Mouse (Mus musculus) embryonic facial prominence, embryonic 10.5 days (tissue): Measurements from ENCODE around the gene Lix1. TPM values are rescaled to one million over a fixed set of nuclear protein-coding genes. Genes with fewer than 3 reads are reported as not detected.

ENCODE experiments used
- DNase-seq: peaks from one replicate; pipeline ENCODE4 v3.0.0-alpha.2; 2017; ENCODE audit warnings: low spot score
- H3K27ac ChIP-seq: fragments of 300-500 bp; sonication (generic); replicated peaks from 2 replicates; pipeline ENCODE4 v1.5.1; 2016; ENCODE audit warnings: mild to moderate bottlenecking
- H3K27me3 ChIP-seq: fragments of 300-500 bp; sonication (generic); replicated peaks from 2 replicates; pipeline ENCODE4 v1.6.1; 2016; ENCODE audit warnings: low read depth, mild to moderate bottlenecking; ENCODE audit not compliant: poor library complexity, severe bottlenecking
- H3K36me3 ChIP-seq: fragments of 300-500 bp; sonication (generic); replicated peaks from 2 replicates; pipeline ENCODE4 v1.6.1; 2016; ENCODE audit warnings: mild to moderate bottlenecking, moderate library complexity
- H3K4me1 ChIP-seq: fragments of 300-500 bp; sonication (generic); 2 replicates; pipeline ENCODE4 v1.6.1; 2016
- H3K4me3 ChIP-seq: fragments of 300-500 bp; sonication (generic); 2 replicates; pipeline ENCODE4 v1.5.1; 2016; ENCODE audit warnings: mild to moderate bottlenecking, moderate library complexity
- H3K9me3 ChIP-seq: fragments of 300-500 bp; sonication (generic); 2 replicates; pipeline ENCODE4 v1.6.1; 2016; ENCODE audit warnings: mild to moderate bottlenecking
- WGBS: fragments of 180-500 bp; shearing (Covaris S2); methylation state at CpG from one replicate; pipeline ENCODE4 v1.1.7; 2016; 5-methylcytosine and 5-hydroxymethylcytosine counted together
- polyA plus RNA-seq: library from polyadenylated mRNA; unstranded; fragments of >200 nt; fragmentation: Nextera tagmentation; extraction: Ambion mirVana; gene quantifications from 2 replicates; pipeline ENCODE4 v1.2.1, GENCODE M21; 2016

Lix1 gene
- polyA plus RNA-seq, 1 experiment from 2014 or later: 83.9 TPM

DNA sequence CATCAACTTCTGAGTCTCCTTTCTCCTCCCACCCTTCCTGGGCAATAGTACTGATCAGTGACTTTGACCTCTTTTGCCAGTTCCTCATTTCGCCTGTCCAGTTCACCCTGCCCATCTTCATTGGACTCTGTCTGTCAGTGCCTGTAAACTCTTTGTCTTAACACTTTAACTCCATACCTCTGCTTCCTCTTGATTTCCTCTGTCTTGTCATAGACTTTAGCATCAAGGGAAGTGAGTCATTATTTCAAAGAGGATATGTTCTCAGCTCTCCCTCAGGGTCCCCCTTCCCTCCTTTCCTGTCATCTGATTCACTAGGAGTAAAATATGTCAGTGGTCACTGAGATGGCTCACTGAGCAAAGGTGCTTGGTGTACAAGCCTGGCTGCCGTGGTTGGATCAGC lies 3.8 kb upstream of the Lix1 start:
- no peaks in the 10 kb centered on the region for H3K27me3 ChIP-seq
- WGBS: 77% methylated on average over 2 of the region's 2 CpGs
- H3K9me3 ChIP-seq: no peaks in the 10 kb centered on the region
- H3K36me3 ChIP-seq: peaks cover 22% of the 10 kb centered on the region
- DNase-seq: no peak
- no peak overlapping the region for H3K27ac ChIP-seq
- peaks cover 15% of the 10 kb centered on the region for H3K4me1 ChIP-seq
- no peak overlapping the region for H3K4me3 ChIP-seq

DNA sequence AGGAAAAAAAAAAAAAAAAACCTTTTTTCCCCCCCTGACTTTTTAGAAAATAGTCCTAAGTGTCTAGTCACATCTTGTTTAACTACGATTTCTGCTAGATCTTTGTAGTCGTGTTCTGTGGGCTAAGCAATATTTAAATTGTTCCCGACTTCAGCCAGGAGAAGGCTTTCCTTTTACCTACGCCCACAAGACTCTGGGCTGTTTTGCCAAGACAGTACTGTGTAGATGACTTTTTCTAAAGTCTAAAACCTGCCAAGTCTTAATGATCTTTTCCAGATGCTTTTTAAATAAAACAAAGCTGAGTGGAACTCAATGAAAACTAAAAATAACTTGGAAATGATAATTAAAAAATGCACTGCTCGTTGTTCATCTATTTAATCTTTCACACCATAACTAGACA lies 566 bp downstream of the Lix1 start:
- Histone ChIP-seq H3K27me3 (no peaks in the 10 kb centered on the region), H3K9me3 (no peaks in the 10 kb centered on the region), H3K4me1 (peaks cover 41% of the 10 kb centered on the region), H3K27ac (peak overlapping the region; percentile 79), H3K4me3 (peak overlapping the region; percentile 46), H3K36me3 (peaks cover 6% of the 10 kb centered on the region; the same call in 1 of the 2 replicates)
- 31% methylated on average over 5 of the region's 5 CpGs for WGBS
- DNase-seq: no peak

DNA sequence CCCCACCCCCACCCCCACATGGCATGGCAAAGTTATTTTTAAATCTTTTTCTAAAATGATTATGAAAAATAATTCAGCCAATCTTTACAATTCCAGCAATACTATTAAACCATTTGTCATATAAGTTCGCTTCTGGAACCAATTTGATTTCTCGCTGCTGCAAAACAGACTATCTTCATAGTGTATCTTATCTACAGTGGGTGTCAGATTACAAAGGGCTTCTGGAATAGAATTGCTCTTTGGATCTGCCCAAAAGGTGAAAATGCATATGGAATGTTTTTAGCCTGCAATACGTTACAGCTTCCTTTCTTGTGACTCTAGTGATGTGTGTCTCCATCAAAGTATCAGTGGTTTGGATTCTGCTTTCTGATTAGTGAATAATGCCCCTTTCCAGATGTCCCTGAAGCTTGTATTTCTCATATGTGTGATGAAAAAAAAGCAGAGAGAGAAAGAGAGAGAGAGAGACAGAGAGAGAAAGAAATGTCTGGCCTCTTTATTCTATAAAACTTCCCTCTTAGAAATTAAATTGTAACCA lies 1.2 kb downstream of the Lix1 start:
- Histone ChIP-seq H3K36me3 (peaks cover 6% of the 10 kb centered on the region; the same call in 1 of the 2 replicates), H3K4me1 (peaks cover 47% of the 10 kb centered on the region), H3K27me3 (no peaks in the 10 kb centered on the region), H3K9me3 (no peaks in the 10 kb centered on the region), H3K4me3 (peak overlapping the region; percentile 46), H3K27ac (peak overlapping the region; percentile 79)
- no peak for DNase-seq
- 22% methylated on average over 3 of the region's 3 CpGs for WGBS

DNA sequence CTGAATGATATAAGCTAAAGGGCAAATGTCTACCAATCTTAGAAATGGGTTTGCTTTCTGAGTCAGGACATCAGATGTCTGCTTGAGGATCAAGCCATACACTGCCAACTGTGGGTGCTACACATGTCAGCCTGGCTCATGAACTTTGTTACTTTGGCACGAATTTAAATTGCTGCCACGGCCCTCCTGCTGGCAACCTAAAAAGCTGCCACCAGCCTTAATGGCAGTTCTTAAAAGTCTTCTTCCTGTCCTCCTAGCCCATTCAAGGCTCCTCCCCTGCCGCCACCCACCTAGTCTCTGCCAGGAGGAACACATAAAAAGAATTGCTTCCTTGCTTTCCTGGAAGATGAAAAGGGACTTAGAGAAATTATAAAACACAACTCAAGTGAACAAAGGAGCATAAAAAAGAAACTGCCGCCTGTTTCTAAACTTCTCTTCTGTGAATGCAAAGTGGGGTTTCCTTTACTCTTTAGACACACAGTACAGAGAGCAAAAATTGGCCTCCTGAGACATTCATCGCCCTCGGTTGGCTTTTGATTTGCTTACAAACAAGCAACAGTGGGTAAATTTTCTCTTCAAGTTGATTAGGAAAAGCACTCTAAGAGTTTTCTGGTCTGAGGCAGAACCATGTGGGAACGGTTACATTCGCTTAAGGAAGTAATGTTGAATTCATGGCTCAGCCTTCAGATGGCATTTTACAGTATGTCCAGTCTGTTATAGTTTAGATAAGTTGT lies 2.5 kb downstream of the Lix1 start:
- H3K27me3 ChIP-seq: no peaks in the 10 kb centered on the region
- no peaks in the 10 kb centered on the region for H3K9me3 ChIP-seq
- 39% methylated on average over 8 of the region's 8 CpGs for WGBS
- H3K27ac ChIP-seq: peak overlapping the region; percentile 79
- peak overlapping the region; percentile 46 for H3K4me3 ChIP-seq
- peaks cover 58% of the 10 kb centered on the region for H3K4me1 ChIP-seq
- peak; percentile 35 for DNase-seq
- H3K36me3 ChIP-seq: peaks cover 6% of the 10 kb centered on the region; the same call in 1 of the 2 replicates

DNA sequence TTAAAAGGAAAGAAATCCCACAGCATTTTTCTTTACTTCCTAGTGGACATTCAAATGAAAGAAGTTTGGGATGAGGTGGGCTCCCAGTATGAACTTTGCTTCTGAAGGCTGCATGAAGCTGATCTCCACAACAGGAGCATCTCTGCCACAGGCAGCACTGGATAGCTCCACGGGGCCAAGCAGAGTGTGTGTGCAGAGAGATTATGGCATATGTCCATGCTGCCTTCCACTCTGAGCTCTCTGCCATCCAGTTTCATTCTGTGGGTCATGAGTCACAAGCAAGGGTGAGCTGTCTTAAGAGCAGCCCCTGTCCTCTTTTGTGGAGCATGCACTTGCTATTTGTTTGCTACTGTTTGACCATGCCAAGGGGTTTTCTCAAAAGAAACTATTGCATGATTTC lies 3.1 kb downstream of the Lix1 start:
- 69% methylated on average over 1 of the region's 1 CpGs for WGBS
- H3K4me3 ChIP-seq: peak overlapping the region; percentile 21; the same call in 1 of the 2 replicates
- peak overlapping the region; percentile 79 for H3K27ac ChIP-seq
- peaks cover 62% of the 10 kb centered on the region for H3K4me1 ChIP-seq
- DNase-seq: no peak
- H3K27me3 ChIP-seq: no peaks in the 10 kb centered on the region
- no peaks in the 10 kb centered on the region for H3K9me3 ChIP-seq
- peaks cover 6% of the 10 kb centered on the region; the same call in 1 of the 2 replicates for H3K36me3 ChIP-seq

DNA sequence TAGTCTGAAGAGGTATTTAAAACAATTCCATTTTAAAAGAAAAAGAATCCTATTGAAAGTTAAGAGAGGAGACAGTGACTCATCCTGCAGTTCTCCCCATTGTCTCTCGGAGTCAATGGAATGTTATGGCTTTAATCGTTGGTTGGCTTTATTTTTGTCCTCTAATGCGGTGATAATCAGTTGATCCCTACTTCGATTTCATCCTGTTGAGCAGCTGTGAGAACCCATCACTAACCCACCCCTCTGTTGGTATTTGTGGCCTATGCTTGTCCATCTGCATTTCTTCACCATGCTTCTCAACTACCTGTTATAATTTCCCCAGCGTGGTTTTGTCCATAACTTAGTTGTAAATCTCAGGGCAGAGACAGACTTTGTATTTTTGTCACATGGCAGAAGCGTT lies 5.7 kb downstream of the Lix1 start:
- WGBS: 55% methylated on average over 6 of the region's 6 CpGs
- DNase-seq: no peak
- Histone ChIP-seq H3K27ac (no peak overlapping the region), H3K27me3 (no peaks in the 10 kb centered on the region), H3K9me3 (no peaks in the 10 kb centered on the region), H3K36me3 (peaks cover 10% of the 10 kb centered on the region), H3K4me1 (peaks cover 53% of the 10 kb centered on the region), H3K4me3 (no peak overlapping the region)

DNA sequence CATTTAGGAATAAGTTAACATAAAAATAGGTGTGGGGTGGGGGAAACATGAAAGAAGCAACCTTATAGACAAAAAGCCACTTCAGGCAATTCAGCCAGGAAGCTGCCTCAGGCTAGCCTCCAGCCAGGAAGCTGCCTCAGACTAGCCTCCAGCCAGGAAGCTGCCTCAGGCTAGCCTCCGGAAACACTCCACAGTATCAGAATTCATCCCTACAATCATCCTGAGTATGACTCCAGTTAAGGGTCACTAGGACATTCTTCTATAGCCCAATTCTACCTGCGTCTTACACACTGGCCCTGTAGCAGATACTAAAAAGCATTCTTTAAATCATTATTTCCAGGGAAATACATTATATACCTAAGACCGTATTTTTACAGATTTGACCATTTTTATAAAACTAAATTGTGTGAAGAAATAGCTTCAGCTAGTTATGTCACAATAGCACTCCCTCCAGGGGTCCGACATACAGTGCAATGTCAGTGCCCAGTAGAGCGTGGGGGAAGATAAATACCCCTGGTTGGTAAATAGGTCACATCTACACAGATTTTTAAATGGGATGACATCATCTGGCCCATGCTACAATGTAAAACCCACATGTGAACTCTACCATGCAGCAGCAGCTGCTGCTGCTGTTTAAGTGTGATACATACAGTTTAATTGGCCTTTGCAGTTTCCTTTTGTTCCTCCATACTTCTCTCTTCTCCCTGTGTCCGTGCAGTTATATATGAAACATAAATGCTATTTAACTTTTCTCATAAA lies 6.4 kb downstream of the Lix1 start:
- peaks cover 15% of the 10 kb centered on the region for H3K36me3 ChIP-seq
- no peak for DNase-seq
- no peaks in the 10 kb centered on the region for H3K27me3 ChIP-seq
- peak overlapping the region; percentile 57; the same call in 1 of the 2 replicates for H3K27ac ChIP-seq
- 57% methylated on average over 6 of the region's 6 CpGs for WGBS
- no peaks in the 10 kb centered on the region for H3K9me3 ChIP-seq
- no peak overlapping the region for H3K4me3 ChIP-seq
- H3K4me1 ChIP-seq: peaks cover 46% of the 10 kb centered on the region

DNA sequence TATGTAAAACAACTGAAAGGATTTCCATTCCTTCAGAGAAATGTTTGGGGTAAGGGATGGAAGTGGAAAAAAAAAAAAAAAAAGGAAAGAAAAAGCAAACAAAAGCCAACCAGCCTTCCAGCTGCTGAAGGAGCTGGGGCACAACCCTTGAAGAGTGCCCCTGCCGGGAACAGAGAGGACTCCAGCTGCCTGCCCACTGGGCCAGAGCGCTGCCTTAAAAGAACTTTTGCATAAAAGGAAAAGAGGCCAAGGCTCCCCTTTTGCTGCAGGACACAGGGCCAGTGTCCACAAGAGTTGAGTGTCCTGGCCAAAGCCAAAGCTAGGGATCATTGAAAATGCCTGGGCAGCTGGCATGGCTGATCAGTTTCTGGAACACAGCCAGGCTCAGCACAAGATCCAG lies 7.1 kb downstream of the Lix1 start:
- Histone ChIP-seq H3K4me1 (peaks cover 42% of the 10 kb centered on the region), H3K4me3 (no peak overlapping the region), H3K36me3 (peaks cover 18% of the 10 kb centered on the region)

DNA sequence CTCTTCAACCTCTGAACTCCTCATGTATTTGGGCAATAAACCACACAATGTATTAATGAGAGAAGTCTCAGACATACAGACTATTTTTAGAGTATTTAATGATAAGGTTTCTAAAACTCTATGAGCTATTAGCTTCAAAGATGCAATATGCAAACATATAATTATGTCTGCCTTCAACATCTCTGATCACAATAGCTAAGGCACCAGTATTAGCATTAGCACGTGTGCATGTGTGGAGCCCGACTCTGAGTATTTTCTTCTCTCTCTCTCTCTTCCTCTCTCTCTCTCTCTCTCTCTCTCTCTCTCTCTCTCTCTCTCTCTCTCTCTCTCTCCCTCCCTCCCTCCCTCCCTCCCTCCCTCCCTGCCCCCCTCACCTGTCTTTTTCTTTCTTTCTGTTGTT lies 9.0 kb downstream of the Lix1 start:
- Histone ChIP-seq H3K9me3 (peaks cover 3% of the 10 kb centered on the region; the same call in 1 of the 2 replicates), H3K27ac (no peak overlapping the region; the same call in 1 of the 2 replicates), H3K27me3 (no peaks in the 10 kb centered on the region), H3K4me3 (no peak overlapping the region), H3K36me3 (peaks cover 12% of the 10 kb centered on the region), H3K4me1 (peaks cover 26% of the 10 kb centered on the region)
- DNase-seq: no peak
- 61% methylated on average over 2 of the region's 2 CpGs for WGBS

More for the DNA sequence above, 7.1 kb downstream of the Lix1 start:
- peak; percentile 46 for DNase-seq
- Histone ChIP-seq H3K27ac (peak overlapping the region; percentile 57), H3K9me3 (peaks cover 3% of the 10 kb centered on the region; the same call in 1 of the 2 replicates), H3K27me3 (no peaks in the 10 kb centered on the region)
- WGBS: 12% methylated on average over 2 of the region's 2 CpGs

DNA sequence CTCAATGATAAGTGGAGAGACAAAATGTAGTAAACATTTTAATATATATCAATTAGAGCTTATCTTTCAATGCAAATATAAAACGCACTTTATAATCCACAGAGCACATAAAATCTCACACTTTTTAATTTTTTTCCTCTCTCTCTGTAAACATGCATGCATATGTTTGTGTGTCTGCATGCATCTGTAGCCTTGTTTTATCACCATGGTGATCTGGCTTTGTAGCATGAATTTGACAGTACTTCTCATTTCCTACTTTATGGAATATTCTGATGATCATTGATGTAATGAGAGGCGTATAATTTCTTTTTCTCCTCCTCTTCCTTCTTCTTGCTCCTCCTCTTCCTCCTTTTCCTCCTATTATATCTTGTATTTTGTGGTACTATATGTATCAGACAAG lies 9.7 kb downstream of the Lix1 start:
- Histone ChIP-seq H3K4me3 (no peak overlapping the region), H3K27ac (no peak overlapping the region), H3K36me3 (peaks cover 14% of the 10 kb centered on the region), H3K4me1 (peaks cover 26% of the 10 kb centered on the region), H3K9me3 (peaks cover 3% of the 10 kb centered on the region; the same call in 1 of the 2 replicates), H3K27me3 (no peaks in the 10 kb centered on the region)
- no peak for DNase-seq
- WGBS: 89% methylated on average over 2 of the region's 2 CpGs

DNA sequence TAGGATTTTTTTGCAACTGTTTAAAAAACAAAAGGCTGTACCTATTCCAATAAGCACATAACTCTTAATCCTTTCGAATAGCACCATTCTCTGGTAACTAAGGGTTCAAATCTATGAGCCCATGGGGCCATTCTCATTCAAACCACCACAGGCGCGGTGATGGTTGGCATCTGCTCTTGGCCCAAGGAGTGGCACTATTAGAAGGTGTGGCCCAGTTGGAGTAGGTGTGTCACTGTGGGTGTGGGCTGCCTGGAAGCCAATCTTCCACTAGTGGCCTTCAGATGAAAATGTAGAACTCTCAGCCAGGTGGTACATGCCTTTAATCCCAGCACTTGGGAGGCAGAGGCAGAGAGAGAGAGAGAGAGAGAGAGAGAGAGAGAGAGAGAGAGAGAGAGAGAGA lies 11.7 kb downstream of the Lix1 start:
- Histone ChIP-seq H3K27ac (no peak overlapping the region), H3K4me3 (no peak overlapping the region), H3K9me3 (peaks cover 3% of the 10 kb centered on the region; the same call in 1 of the 2 replicates), H3K27me3 (no peaks in the 10 kb centered on the region), H3K4me1 (peaks cover 9% of the 10 kb centered on the region), H3K36me3 (peaks cover 18% of the 10 kb centered on the region)
- 94% methylated on average over 3 of the region's 3 CpGs for WGBS
- DNase-seq: no peak

DNA sequence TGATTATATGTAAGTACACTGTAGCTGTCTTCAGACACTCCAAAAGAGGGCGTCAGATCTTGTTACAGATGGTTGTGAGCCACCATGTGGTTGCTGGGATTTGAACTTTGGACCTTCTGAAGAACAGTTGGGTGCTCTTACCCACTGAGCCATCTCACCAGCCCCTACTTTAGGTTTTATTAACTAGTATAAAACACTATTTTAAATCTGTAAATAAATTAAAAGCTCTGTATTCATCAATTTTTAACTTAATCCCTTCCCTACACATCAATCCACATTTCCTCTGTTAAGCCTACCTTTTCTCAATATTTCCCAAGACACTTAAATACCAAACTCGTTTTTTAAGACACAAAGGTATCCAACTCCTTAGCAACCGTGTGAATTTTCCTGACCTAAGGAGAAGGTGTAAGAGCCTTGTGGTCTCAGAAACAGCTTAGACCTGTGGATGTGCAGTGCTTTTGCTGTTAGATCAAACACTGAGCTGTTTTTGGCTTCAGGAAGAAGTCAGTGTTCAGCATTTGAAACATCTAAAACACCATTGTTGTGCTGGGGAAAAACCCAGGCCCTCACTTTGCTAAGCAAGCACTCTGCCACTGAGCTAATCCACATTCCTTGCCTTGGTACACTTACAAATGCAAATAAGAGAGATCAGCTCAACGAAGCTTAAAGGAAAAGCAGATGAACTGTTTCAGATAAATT lies 22.3 kb downstream of the Lix1 start:
- DNase-seq: no peak
- 24% methylated on average over 4 of the region's 4 CpGs for WGBS
- Histone ChIP-seq H3K36me3 (peaks cover 25% of the 10 kb centered on the region), H3K27ac (peak overlapping the region; percentile 45; the same call in 1 of the 2 replicates), H3K4me3 (0 out of 2 replicates have a peak overlapping the region, but pooled peaks have one; percentile 8), H3K9me3 (no peaks in the 10 kb centered on the region), H3K27me3 (no peaks in the 10 kb centered on the region), H3K4me1 (peaks cover 18% of the 10 kb centered on the region)
